Mouse (Mus musculus) heart, postnatal 0 days (tissue): ENCODE results near the gene Tmem106c. TPM values are rescaled to one million over a fixed set of nuclear protein-coding genes. Genes with fewer than 3 reads are reported as not detected.

ENCODE experiments used
- ATAC-seq: fragments of 200-750 bp; cut with Nextera tagmentation; 2 replicates; pipeline ENCODE4 v1.8.0; 2017; ENCODE audit warnings: low read depth, moderate number of reproducible peaks, moderate library complexity; ENCODE audit not compliant: insufficient read depth
- DNase-seq: peaks from one replicate; pipeline ENCODE4 v3.0.0-alpha.2; 2016; ENCODE audit warnings: low spot score
- H3K27ac ChIP-seq: fragments of 300-500 bp; sonication (generic); 2 replicates; pipeline ENCODE4 v1.5.1; 2014; ENCODE audit warnings: low read depth, mild to moderate bottlenecking
- H3K27me3 ChIP-seq: fragments of 300-500 bp; sonication (generic); 2 replicates; pipeline ENCODE4 v1.6.1; 2014; ENCODE audit warnings: low read length, mixed read lengths; ENCODE audit not compliant: control insufficient read depth, insufficient read depth
- H3K36me3 ChIP-seq: fragments of 300-500 bp; sonication (generic); replicated peaks from 2 replicates; pipeline ENCODE4 v1.6.1; 2014; ENCODE audit warnings: low read length, mixed read lengths; ENCODE audit not compliant: control insufficient read depth, insufficient read depth
- H3K4me1 ChIP-seq: fragments of 300-500 bp; sonication (generic); 2 replicates; pipeline ENCODE4 v1.6.1; 2014; ENCODE audit warnings: antibody characterized with exemption; ENCODE audit not compliant: control insufficient read depth, insufficient read depth
- H3K4me2 ChIP-seq: fragments of 300-500 bp; sonication (generic); 2 replicates; pipeline ENCODE4 v1.6.1; 2014; ENCODE audit warnings: low read depth, mild to moderate bottlenecking, low read length, moderate library complexity
- H3K4me3 ChIP-seq: fragments of 300-500 bp; sonication (generic); 2 replicates; pipeline ENCODE4 v1.5.1; 2014; ENCODE audit warnings: low read depth, low read length
- H3K9ac ChIP-seq: fragments of 300-500 bp; sonication (generic); replicated peaks from 2 replicates; pipeline ENCODE4 v1.6.1; 2014; ENCODE audit warnings: low read depth, low read length, mixed read lengths
- H3K9me3 ChIP-seq: fragments of 300-500 bp; sonication (generic); replicated peaks from 2 replicates; pipeline ENCODE4 v1.6.1; 2016; ENCODE audit warnings: low read length; ENCODE audit not compliant: control insufficient read depth
- CTCF ChIP-seq: IDR thresholded peaks from 2 replicates; pipeline ENCODE4 v1.5.1; 2016; ENCODE audit warnings: antibody characterized with exemption, control low read depth, low read depth
- EP300 ChIP-seq: IDR thresholded peaks from 2 replicates; pipeline ENCODE4 v1.6.1; 2016; ENCODE audit warnings: antibody characterized with exemption, low read depth
- WGBS: fragments of 180-500 bp; shearing (Covaris S2); extraction: QIAGEN DNeasy Blood & Tissue Kit; methylation state at CpG from one replicate; pipeline ENCODE4 v1.1.7; 2014; 5-methylcytosine and 5-hydroxymethylcytosine counted together
- polyA plus RNA-seq: library from polyadenylated mRNA; unstranded; fragments of >200 nt; fragmentation: Nextera tagmentation; extraction: Ambion mirVana; gene quantifications from 2 replicates; pipeline ENCODE4 v1.2.1, GENCODE M21; 2015
- total RNA-seq: library from RNA; depleted of rRNA; stranded (reverse); fragments of >200 nt; gene quantifications from 2 replicates; pipeline ENCODE4 v1.2.3, GENCODE M21; 2014; ENCODE audit warnings: low replicate concordance

Tmem106c gene
- total and polyA plus RNA-seq, 2 experiments from 2014 or later: 33.1 to 94.1 TPM

- ATAC-seq (no peak), DNase-seq (no peak)
- no peaks in the 10 kb centered on the region for H3K9me3 ChIP-seq
- H3K4me1 ChIP-seq: no peaks in the 10 kb centered on the region
- WGBS: 81% methylated on average over 9 of the region's 9 CpGs
- 0 out of 2 replicates have a peak, but pooled peaks cover 4% of the 10 kb centered on the region for H3K27me3 ChIP-seq
- H3K27ac ChIP-seq: no peak overlapping the region
- no peak overlapping the region for H3K9ac ChIP-seq
- no peak overlapping the region for H3K4me2 ChIP-seq
- H3K4me3 ChIP-seq: no peak overlapping the region
- TF ChIP-seq EP300 (no peak), CTCF (no peak)
- H3K36me3 ChIP-seq: no peaks in the 10 kb centered on the region
Measured at GRCm38 (mm10) chr15:97921796-97922195, 42.2 kb upstream of the Tmem106c start.

- Histone ChIP-seq H3K36me3 (no peaks in the 10 kb centered on the region), H3K27me3 (0 out of 2 replicates have a peak, but pooled peaks cover 4% of the 10 kb centered on the region), H3K9me3 (no peaks in the 10 kb centered on the region), H3K4me1 (peaks cover 5% of the 10 kb centered on the region), H3K9ac (no peak overlapping the region), H3K27ac (peak overlapping the region; percentile 34; the same call in 1 of the 2 replicates), H3K4me2 (no peak overlapping the region), H3K4me3 (no peak overlapping the region)
- TF ChIP-seq CTCF (no peak), EP300 (no peak)
- DNase-seq (peak; percentile 56), ATAC-seq (peak; percentile 68)
- WGBS: 35% methylated on average over 2 of the region's 2 CpGs
Measured at GRCm38 (mm10) chr15:97922421-97922820, 41.6 kb upstream of the Tmem106c start.

GRCm38 (mm10) chr15:97927018-97927417, 37.0 kb upstream of the Tmem106c start:
- no peak overlapping the region for H3K4me3 ChIP-seq
- TF ChIP-seq EP300 (no peak), CTCF (no peak)
- H3K27me3 ChIP-seq: 0 out of 2 replicates have a peak, but pooled peaks cover 4% of the 10 kb centered on the region
- WGBS: 44% methylated on average over 4 of the region's 4 CpGs
- H3K9ac ChIP-seq: no peak overlapping the region
- ATAC-seq (no peak), DNase-seq (no peak)
- H3K4me1 ChIP-seq: peaks cover 10% of the 10 kb centered on the region
- H3K4me2 ChIP-seq: no peak overlapping the region
- H3K36me3 ChIP-seq: no peaks in the 10 kb centered on the region
- H3K27ac ChIP-seq: no peak overlapping the region
- no peaks in the 10 kb centered on the region for H3K9me3 ChIP-seq

- Histone ChIP-seq H3K9me3 (no peaks in the 10 kb centered on the region), H3K36me3 (no peaks in the 10 kb centered on the region), H3K27ac (no peak overlapping the region), H3K27me3 (0 out of 2 replicates have a peak, but pooled peaks cover 4% of the 10 kb centered on the region), H3K4me1 (peaks cover 10% of the 10 kb centered on the region), H3K4me2 (no peak overlapping the region), H3K4me3 (no peak overlapping the region), H3K9ac (no peak overlapping the region)
- WGBS: 27% methylated on average over 6 of the region's 6 CpGs
- DNase-seq: no peak
- no peak for TF ChIP-seq EP300
- no peak for TF ChIP-seq CTCF
- ATAC-seq: no peak
Measured at GRCm38 (mm10) chr15:97927821-97928220, 36.2 kb upstream of the Tmem106c start.

GRCm38 (mm10) chr15:97929259-97929824, 34.7 kb upstream of the Tmem106c start:
- Histone ChIP-seq H3K9me3 (no peaks in the 10 kb centered on the region), H3K27ac (no peak overlapping the region), H3K9ac (no peak overlapping the region), H3K27me3 (0 out of 2 replicates have a peak, but pooled peaks cover 4% of the 10 kb centered on the region), H3K4me2 (no peak overlapping the region), H3K4me3 (no peak overlapping the region), H3K4me1 (peaks cover 10% of the 10 kb centered on the region), H3K36me3 (no peaks in the 10 kb centered on the region)
- no peak for TF ChIP-seq EP300
- TF ChIP-seq CTCF: no peak
- ATAC-seq: 0 out of 2 replicates have a peak, but pooled peaks have one; percentile 30
- 29% methylated on average over 13 of the region's 13 CpGs for whole genome bisulfite sequencing
- DNase-seq: no peak

GRCm38 (mm10) chr15:97932441-97932840, 31.6 kb upstream of the Tmem106c start:
- no peak for DNase-seq
- ATAC-seq: no peak
- no peaks in the 10 kb centered on the region for H3K36me3 ChIP-seq
- no peak overlapping the region for H3K9ac ChIP-seq
- H3K4me1 ChIP-seq: peaks cover 5% of the 10 kb centered on the region
- no peak overlapping the region for H3K4me2 ChIP-seq
- no peak overlapping the region for H3K4me3 ChIP-seq
- no peak for TF ChIP-seq EP300
- no peak for TF ChIP-seq CTCF
- WGBS: 82% methylated on average over 12 of the region's 12 CpGs
- H3K9me3 ChIP-seq: no peaks in the 10 kb centered on the region
- H3K27ac ChIP-seq: no peak overlapping the region
- H3K27me3 ChIP-seq: no peaks in the 10 kb centered on the region
